Mouse (Mus musculus) frontal cortex, postnatal 25 days (tissue): ENCODE measurements at regions not wholly inside any gene's neighbourhood (a gene's known extent, or its start where the extent isn't known, plus 50 kb on each side); places are given as distances from the start of the nearest gene placed in this dataset.

Source experiments
- DNase-seq, 2 experiments: peaks; one replicate each; pipeline ENCODE4 v3.0.0; 2022; ENCODE audit warnings: low spot score in 2 of 2

DNA sequence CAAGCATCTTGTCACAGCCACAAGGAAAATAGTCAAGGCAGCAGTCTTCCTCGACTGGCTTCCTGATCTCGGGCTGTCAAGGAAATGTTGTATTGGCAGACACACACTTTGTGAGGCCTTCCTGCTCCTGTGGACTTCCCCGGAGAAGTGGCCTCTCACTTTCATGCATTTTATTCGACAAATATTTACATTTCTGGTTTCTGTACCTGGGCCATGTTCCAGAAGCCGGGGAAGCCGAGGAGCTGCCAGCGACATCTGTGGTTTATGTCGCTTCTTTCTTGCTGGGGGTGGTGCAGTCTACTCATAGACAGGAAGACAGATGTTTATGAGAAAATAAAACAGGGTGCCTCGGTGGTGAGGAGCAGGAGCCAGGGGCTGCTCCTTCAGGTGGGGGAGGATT is 372.5 kb upstream of the Kcnab2 start:
- DNase-seq = no peak

DNA sequence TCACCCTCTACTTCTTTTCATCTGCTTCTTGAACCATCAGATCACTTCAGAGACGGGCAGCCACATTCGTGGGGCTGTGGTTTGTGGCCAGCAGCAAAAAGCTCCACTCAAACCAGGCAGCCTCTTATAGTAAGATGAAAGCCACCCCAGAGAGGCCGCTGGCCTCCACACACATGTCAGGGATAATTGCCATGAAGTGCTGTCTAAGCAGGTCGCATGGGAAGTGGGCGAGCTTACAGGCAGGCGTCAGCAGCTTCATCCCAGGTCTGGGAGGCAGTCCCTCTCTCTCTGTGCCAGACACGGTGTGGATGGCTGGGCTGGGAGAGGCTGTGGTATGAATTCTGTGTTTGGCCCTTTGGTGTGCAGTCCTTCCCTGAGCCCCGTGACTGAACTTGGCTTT is 358.4 kb upstream of the Kcnab2 start:
- no peak for DNase-seq

GRCm38 (mm10) chr4:152834421-152835110 is 356.9 kb upstream of the Kcnab2 start:
- DNase-seq = no peak

- DNase-seq = no peak
These were observed 356.0 kb upstream of the Kcnab2 start for GRCm38 (mm10) chr4:152833411-152834310.

DNA sequence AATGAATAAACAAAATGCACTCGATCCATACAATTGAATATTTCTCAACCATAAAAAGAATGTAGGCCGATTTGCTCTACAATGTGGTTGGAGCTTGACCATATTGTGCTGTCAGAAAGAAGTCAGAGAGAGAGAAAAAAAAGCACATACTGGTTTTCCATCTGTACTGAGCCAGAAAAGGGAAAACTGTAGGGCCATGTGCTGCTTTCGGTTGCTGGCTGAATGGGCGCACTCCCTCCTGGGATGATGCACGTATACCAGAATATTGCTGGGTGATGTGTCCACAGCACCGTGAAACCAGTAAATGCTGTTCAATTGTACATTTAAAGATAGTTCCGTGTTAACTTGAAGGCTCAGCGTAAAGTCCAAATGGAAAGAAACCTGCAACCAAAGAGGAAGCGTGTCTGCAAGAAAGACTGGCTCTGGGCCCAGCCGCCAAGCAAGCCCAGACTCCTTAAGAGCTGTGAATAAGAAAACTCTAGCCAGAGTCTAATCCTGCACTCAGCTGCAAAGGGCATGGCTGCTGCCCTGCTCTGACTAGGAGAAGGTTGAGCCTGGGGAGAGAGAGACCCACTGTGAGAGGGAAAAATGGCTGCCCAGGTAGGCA is 355.2 kb upstream of the Kcnab2 start:
- DNase-seq = no peak

DNA sequence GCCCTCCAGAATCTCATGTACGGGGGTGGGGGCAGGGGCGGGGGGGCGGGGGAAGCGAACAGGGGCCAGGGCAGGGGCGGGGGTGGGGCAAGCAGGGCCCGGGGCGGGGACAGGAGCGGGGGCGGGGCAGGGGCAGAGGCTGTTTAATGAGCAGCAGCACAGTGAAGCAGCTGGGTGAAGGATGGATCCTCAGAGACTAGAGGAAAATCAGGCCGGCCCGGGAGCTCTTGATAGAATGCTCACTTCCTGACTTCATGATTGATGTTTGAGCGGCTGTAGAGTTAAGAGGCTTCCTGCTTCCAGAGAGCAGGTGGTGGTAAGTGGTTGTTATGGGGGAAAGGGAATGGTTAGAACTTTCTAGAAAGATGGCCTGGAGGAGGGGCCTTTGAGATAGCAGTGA is 347.5 kb upstream of the Kcnab2 start:
- no peak for DNase-seq

GRCm38 (mm10) chr4:152816139-152816757 is 338.6 kb upstream of the Kcnab2 start:
- peak in 1 of 2 experiments; percentile 8 for DNase-seq

GRCm38 (mm10) chr4:152806611-152807010 is 328.9 kb upstream of the Kcnab2 start:
- DNase-seq = no peak

DNA sequence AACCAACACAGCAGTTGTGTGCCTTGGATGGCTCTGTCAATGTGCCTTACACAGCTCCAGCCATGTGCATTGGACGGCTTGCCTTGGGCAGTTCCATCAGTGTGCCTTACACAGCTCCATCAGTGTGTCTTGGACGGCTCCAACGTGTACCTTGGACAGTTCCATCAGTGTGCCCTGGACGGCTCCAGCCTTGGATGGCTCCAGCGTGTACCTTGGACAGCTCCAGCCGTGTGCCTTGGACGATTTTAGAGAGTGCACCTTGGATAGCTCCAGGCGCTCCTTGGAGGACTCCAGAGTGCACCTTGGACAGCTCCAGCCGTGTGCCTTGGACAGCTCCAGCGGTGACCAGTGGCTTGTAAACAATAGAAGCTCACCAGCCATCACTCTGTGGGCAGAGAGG is 321.7 kb upstream of the Kcnab2 start:
- no peak for DNase-seq

DNA sequence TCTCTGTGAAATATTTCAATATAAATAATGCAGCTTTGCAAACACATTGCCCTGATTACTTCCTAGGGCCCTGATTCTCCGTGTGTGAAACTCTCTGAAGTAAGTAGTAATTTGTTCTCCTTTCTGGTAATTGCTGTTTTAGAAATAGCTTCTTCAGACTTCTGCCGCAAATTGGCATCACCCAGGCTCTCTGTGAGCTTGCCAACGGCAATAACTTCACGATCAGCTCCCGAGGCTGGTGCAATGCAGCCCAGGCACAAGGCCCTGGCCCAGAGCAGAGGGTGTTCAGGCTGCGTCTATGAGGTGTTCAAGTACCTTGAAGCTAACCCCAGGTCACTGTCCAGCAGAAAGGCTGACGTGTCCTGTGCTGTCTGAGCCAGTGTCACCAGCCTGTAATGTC is 310.8 kb upstream of the Kcnab2 start:
- DNase-seq = peak in 1 of 2 experiments; percentile 11

DNA sequence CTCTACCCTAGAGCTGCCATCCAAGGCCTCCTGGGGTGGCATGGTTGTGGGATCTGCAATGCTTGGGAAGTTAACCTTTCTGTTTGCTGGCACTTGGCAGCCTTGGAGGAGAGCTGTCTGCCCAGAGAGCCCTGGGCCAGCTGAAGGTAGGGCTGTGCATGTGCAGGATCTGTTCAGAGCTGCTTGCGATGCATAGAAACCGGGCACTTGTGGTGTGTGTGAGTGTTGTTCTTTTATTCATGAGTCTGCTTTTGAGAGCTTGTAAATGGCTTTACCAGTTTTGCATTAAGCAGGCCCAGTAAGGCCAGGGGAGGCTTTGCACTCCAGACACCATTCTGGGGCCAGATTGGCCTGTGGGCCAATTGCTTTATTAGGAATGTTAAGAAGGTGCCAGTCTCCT is 307.3 kb upstream of the Kcnab2 start:
- DNase-seq = no peak

DNA sequence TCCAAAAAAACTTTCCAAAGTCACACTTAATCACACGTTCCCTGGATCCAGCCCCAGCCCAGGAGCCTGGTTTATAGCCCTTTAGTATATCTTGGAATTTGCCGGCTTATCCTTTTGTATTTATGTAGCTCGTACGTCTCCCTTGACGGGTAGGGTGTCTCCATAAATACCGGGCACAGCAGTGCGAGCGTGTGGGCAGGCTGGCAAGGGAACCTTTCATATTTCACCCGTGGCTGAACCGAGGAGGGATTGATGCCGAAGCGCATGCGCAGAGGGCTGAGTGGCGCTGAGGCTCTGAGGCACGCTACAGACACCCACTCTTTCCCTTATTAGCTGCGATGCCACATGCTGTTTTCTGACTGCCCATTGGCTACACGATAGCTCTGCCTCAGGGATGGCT is 301.9 kb upstream of the Kcnab2 start:
- DNase-seq = peak; percentile 13 to 37

DNA sequence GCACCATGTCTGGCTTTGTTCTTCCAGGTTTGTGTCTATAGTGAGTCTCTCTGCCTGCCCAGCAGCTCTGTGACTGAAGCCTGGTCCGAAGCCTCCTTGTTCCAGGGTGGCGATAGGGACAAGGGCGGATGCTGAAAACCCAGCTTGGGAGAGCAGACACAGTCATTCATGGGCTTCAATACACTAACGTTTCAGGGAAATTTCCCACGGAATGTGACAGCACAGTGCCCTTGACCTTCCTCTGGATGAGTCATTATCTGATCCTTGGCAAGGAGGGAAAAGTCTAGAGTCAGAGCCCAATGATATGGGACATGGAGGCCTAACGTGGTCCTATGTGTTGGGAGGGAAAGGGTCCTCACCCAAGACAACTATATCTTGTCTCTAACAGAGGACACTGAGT is 298.1 kb upstream of the Kcnab2 start:
- DNase-seq = no peak

DNA sequence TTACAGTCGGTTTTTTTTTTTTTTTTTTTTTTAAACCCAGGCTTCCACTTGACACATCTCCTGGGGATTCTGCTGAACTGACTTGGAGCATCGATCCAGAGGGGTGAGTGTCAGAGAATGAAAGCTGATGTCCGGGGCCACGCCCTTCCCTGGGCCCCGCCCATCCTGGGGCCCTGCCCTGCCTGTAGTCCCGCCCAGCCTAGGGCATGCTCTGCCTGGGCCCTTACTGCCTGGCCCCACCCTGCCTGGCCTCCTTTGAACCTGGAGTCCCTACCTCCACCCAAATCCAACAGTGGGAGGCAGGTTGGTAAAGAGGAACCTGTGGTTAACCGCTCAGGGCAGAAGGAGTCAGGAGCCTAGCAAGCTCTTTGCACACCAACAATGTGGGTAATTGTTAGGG is 293.7 kb upstream of the Kcnab2 start:
- DNase-seq = no peak

DNA sequence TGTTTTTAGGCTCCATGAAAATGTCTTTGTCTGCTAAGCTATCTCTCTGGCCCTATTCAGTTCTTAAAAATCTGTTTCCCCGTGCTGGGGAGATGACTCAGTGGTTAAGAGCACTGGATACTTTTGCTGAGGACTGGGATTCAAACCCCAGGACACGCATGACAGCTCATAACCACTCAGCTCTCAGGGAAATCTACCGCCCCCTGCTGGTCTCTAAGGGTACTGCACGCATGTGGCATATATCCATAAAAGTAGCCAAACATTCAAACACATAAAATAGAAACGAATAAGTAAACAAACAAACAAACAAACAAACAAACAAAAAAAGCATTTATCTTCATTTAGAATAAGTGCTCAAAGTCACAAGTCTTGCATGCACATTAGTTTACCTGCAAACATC is 289.7 kb upstream of the Kcnab2 start:
- DNase-seq = no peak

DNA sequence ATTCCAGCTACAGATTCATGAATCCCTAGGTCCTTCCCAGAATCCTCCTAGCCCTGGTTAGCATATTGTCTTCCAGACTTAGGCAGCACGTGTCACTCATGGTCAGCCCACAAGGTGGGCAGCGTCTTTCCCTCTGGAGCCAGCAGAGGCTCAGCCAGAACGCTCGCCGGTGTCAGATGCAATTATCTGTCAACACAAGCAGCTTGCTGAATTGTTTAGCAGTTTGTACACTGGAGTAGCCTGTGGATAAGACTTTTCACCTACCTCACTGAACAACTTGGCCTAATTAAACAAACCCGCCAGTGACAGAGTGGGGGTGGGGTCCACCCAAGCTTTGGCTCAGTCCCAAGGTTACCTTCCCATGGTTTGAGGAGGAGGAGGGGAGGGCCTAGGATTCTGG is 285.4 kb upstream of the Kcnab2 start:
- no peak for DNase-seq

GRCm38 (mm10) chr4:152762576-152762975 is 284.9 kb upstream of the Kcnab2 start:
- DNase-seq = no peak

DNA sequence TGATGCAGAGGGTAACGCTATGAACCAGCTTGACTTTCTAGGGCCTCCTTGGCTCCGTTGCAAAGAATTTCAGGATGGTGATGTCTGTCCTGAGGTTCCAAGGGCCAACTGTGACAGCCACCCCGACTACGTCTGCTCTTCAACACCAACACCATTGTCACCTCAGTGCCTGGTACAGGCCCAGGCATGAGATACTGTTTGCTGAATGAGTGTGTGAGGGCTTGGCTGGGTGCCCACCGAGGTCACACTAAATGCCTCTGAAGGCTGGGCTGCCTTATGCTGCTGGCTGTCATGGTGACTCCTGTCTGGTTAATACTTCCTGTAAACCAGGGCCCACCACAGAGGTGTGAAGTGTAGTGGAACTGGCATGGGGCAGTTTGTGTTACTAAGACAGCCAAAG is 279.5 kb upstream of the Kcnab2 start:
- DNase-seq = no peak

- no peak for DNase-seq
These were observed 278.9 kb upstream of the Kcnab2 start for GRCm38 (mm10) chr4:152756535-152756934.

DNA sequence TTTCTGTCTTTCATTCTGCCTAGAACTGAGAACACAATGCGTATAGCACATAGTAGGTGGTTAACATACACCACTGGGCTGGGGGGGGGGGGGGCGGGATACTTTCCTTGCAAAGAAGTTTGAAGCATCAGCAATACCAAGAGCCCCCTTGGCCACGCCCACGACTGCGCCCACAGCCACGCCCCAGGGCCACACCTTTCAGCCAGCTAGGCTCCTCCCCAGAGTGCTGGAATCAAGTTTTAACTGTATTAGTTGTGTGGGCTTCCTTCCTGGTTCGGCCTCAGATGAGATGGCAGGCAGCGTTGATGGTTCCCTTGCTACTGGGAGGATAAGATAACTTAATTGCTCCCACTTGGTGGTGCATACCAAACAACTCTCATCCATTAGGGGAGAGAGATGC is 278.1 kb upstream of the Kcnab2 start:
- no peak for DNase-seq

GRCm38 (mm10) chr4:152744366-152744765 is 266.7 kb upstream of the Kcnab2 start:
- DNase-seq = no peak

DNA sequence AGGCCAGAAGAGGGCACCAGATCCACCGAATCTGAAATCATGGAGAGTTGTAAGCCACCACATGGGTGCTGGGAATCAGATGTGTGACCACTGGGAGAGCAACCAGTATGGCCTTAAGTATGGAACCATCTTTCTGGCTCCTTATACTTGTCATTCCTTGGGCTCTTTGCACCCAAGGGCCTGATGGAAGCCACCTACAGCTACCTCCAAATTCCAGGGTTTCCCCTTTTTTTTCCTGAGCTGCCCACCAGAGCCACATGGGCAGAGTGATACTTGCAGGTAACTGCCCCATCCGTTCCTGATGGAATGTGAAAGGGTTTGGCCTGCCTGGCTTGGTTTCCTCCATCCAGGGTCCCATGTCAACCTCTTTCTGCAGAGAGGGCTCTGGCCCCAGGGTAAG is 255.3 kb upstream of the Kcnab2 start:
- no peak for DNase-seq
